Mouse (Mus musculus) ES-Bruce4 (cell line): ENCODE data around the gene Fpgs.

Source experiments
- CTCF ChIP-seq: IDR thresholded peaks from one replicate; pipeline ENCODE4 v1.8.1; 2011; ENCODE audit warnings: low read depth, low read length
- POLR2A ChIP-seq: IDR thresholded peaks from one replicate; pipeline ENCODE4 v1.8.1; 2011; ENCODE audit warnings: low read length; ENCODE audit not compliant: insufficient read depth

DNA sequence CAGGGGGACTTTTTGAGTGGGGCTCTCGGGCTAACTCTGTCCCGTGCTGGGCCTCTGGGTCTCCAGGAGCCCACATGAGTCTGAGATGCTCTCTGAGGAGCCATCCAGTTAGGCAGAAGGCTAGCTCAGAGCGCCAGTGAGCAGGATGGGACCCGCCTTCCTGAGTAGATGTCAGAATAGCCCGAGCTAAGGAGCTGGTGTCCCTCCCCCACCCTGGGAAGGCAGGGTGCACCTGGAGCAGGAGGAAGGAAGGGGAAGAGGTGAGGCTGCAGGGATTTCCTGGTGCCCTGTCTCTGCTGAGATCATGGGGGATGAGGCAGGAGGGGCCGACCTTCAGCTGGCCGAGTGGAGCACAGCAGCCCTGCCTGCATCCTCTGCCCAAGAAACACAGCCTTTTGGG is 24.5 kb upstream of the Fpgs start:
- TF ChIP-seq POLR2A = no peak
- no peak for TF ChIP-seq CTCF
